Mouse (Mus musculus): ENCODE results near the gene Paox. TPM values are rescaled to one million over a fixed set of nuclear protein-coding genes. Genes with fewer than 3 reads are reported as not detected.

The Paox gene
- polyA plus RNA-seq, 1 experiment from 2014 or later: 10.5 TPM

DNA sequence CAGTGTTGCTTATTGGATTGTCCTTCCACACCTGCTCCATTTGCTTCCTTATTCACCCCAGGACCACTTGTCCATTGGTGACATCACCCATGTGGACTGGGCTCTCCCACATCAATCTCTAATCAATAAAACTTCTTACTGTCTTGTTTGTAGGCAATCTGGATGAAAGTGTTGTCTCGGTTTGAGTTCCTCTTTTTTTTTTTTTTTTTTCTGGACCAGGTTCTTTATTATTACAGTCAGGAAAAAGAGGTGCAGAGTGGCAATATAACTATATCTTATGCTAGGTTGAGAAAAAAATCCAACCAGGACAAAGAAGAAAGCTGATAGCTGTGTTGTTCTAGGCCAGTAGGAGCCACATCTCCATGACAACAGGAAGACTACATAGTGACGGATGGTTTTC is 65.1 kb downstream of the Paox start:
- Histone ChIP-seq H3K27ac (no peak overlapping the region), H3K4me2 (no peak overlapping the region), H3K4me1 (replicated peaks) (no peaks in the 10 kb centered on the region), H3K27me3 (no peaks in the 10 kb centered on the region), H3K4me3 (replicated peaks) (no peak overlapping the region), H3K36me3 (no peaks in the 10 kb centered on the region), H3K9ac (no peak overlapping the region), H3K9me3 (replicated peaks) (no peaks in the 10 kb centered on the region)
- 49% methylated on average over 2 of the region's 2 CpGs for WGBS (ENCODE audit: insufficient replicate concordance)
- DNase-seq (no peak), ATAC-seq (ENCODE audit: low read depth) (no peak)

DNA sequence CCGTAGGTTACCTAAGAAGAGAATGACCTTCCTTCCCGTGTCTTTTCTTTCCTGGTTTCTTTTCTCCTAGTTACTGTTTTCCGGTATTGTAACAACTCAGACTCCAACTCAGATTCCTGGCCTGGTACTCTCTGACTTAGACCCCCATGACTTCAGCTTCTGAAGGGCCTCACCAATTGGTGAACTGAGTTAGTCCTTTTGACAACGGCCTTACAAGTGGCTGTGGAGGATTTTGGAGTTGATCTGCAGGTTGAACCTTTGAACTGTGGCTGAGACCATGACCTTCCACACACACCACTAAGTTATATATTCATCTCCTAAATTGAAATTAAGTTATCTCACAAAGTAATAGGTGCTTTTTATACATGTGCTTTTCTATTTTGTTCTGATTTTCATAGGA is 68.6 kb downstream of the Paox start:
- Histone ChIP-seq H3K9ac (no peak overlapping the region), H3K27ac (no peak overlapping the region), H3K36me3 (no peaks in the 10 kb centered on the region), H3K4me2 (no peak overlapping the region), H3K4me3 (replicated peaks) (no peak overlapping the region), H3K9me3 (replicated peaks) (no peaks in the 10 kb centered on the region), H3K27me3 (no peaks in the 10 kb centered on the region), H3K4me1 (replicated peaks) (no peaks in the 10 kb centered on the region)
- WGBS (ENCODE audit: insufficient replicate concordance): 71% methylated on average over 4 of the region's 4 CpGs
- no peak for DNase-seq
- ATAC-seq (ENCODE audit: low read depth): no peak

Other genes with a start within 250 kb of the Paox start
- gene Kndc1, start 221.1 kb upstream of the Paox start, polyA plus RNA-seq (2015; fragmentation: Nextera tagmentation; extraction: Ambion mirVana): 0.02 TPM in 1 of 2 replicates, not detected in the other
- not detected in 2 replicates for gene Utf1, start 172.0 kb upstream of the Paox start, polyA plus RNA-seq (2015; fragmentation: Nextera tagmentation; extraction: Ambion mirVana)
- gene 6430531B16Rik, start 137.0 kb upstream of the Paox start, polyA plus RNA-seq (2015; fragmentation: Nextera tagmentation; extraction: Ambion mirVana): not detected in 2 replicates
- gene Adam8, start 123.2 kb upstream of the Paox start, polyA plus RNA-seq (2015; fragmentation: Nextera tagmentation; extraction: Ambion mirVana): 0.27 and 0.46 TPM in 2 replicates
- 22.9 and 23.6 TPM in 2 replicates for gene Zfp511, start 79.4 kb upstream of the Paox start, polyA plus RNA-seq (2015; fragmentation: Nextera tagmentation; extraction: Ambion mirVana)
- gene Tubgcp2, start 79.1 kb upstream of the Paox start, polyA plus RNA-seq (2015; fragmentation: Nextera tagmentation; extraction: Ambion mirVana): 28.8 and 31.3 TPM in 2 replicates
- gene Msx3, start 66.7 kb upstream of the Paox start, polyA plus RNA-seq (2015; fragmentation: Nextera tagmentation; extraction: Ambion mirVana): not detected in 2 replicates
- gene Caly, start 33.3 kb upstream of the Paox start, polyA plus RNA-seq (2015; fragmentation: Nextera tagmentation; extraction: Ambion mirVana): 0.12 and 0.33 TPM in 2 replicates
- not detected in 2 replicates for gene Prap1, start 22.4 kb upstream of the Paox start, polyA plus RNA-seq (2015; fragmentation: Nextera tagmentation; extraction: Ambion mirVana)
- gene Fuom, start 13.4 kb upstream of the Paox start, polyA plus RNA-seq (2015; fragmentation: Nextera tagmentation; extraction: Ambion mirVana): 6.8 and 7.6 TPM in 2 replicates
- 80.0 and 93.8 TPM in 2 replicates for gene Echs1, start 677 bp downstream of the Paox start, polyA plus RNA-seq (2015; fragmentation: Nextera tagmentation; extraction: Ambion mirVana)
- gene Mtg1, start 21.8 kb downstream of the Paox start, polyA plus RNA-seq (2015; fragmentation: Nextera tagmentation; extraction: Ambion mirVana): 20.3 and 21.1 TPM in 2 replicates
- 0.02 TPM in 1 of 2 replicates, not detected in the other for gene Sprn, start 39.1 kb downstream of the Paox start, polyA plus RNA-seq (2015; fragmentation: Nextera tagmentation; extraction: Ambion mirVana)
- not detected in 2 replicates for gene Olfr522, start 49.0 kb downstream of the Paox start, polyA plus RNA-seq (2015; fragmentation: Nextera tagmentation; extraction: Ambion mirVana)
- not detected in 2 replicates for gene Olfr523, start 57.4 kb downstream of the Paox start, polyA plus RNA-seq (2015; fragmentation: Nextera tagmentation; extraction: Ambion mirVana)
- not detected in 2 replicates for gene Olfr524, start 90.2 kb downstream of the Paox start, polyA plus RNA-seq (2015; fragmentation: Nextera tagmentation; extraction: Ambion mirVana)
- 0.03 and 0.07 TPM in 2 replicates for gene Cd163l1, start 102.5 kb downstream of the Paox start, polyA plus RNA-seq (2015; fragmentation: Nextera tagmentation; extraction: Ambion mirVana)
- not detected in 2 replicates for gene 5830411N06Rik, start 131.5 kb downstream of the Paox start, polyA plus RNA-seq (2015; fragmentation: Nextera tagmentation; extraction: Ambion mirVana)
- gene Olfr525, start 205.1 kb downstream of the Paox start, polyA plus RNA-seq (2015; fragmentation: Nextera tagmentation; extraction: Ambion mirVana): not detected in 2 replicates
- gene Olfr527, start 218.2 kb downstream of the Paox start, polyA plus RNA-seq (2015; fragmentation: Nextera tagmentation; extraction: Ambion mirVana): not detected in 2 replicates
- not detected in 2 replicates for gene Olfr60, start 245.9 kb downstream of the Paox start, polyA plus RNA-seq (2015; fragmentation: Nextera tagmentation; extraction: Ambion mirVana)